Mouse (Mus musculus) kidney, postnatal 0 days (tissue): ENCODE measurements around the gene Pik3r1. TPM values are rescaled to one million over a fixed set of nuclear protein-coding genes. Genes with fewer than 3 reads are reported as not detected.

Source experiments
- ATAC-seq: fragments of 200-750 bp; cut with Nextera tagmentation; replicated peaks from 2 replicates; pipeline ENCODE4 v1.8.0; 2017; ENCODE audit warnings: low read depth, moderate number of reproducible peaks, moderate TSS enrichment, moderate library complexity; ENCODE audit not compliant: low FRiP score
- DNase-seq: peaks from one replicate; pipeline ENCODE4 v3.0.0-alpha.2; 2016; ENCODE audit warnings: low spot score
- H3K27ac ChIP-seq: fragments of 300-500 bp; sonication (generic); 2 replicates; pipeline ENCODE4 v1.5.1; 2014; ENCODE audit warnings: mild to moderate bottlenecking
- H3K27me3 ChIP-seq: fragments of 300-500 bp; sonication (generic); 2 replicates; pipeline ENCODE4 v1.6.1; 2014; ENCODE audit warnings: low read length, mixed read lengths; ENCODE audit not compliant: insufficient read depth
- H3K36me3 ChIP-seq: fragments of 300-500 bp; sonication (generic); 2 replicates; pipeline ENCODE4 v1.6.1; 2014; ENCODE audit warnings: low read length, mixed read lengths; ENCODE audit not compliant: insufficient read depth
- H3K4me1 ChIP-seq: fragments of 300-500 bp; sonication (generic); replicated peaks from 2 replicates; pipeline ENCODE4 v1.6.1; 2014; ENCODE audit warnings: antibody characterized with exemption, low read length, mixed read lengths; ENCODE audit not compliant: insufficient read depth
- H3K4me2 ChIP-seq: fragments of 300-500 bp; sonication (generic); 2 replicates; pipeline ENCODE4 v1.6.1; 2014; ENCODE audit warnings: mild to moderate bottlenecking, low read length, moderate library complexity, mixed read lengths
- H3K4me3 ChIP-seq: fragments of 300-500 bp; sonication (generic); replicated peaks from 2 replicates; pipeline ENCODE4 v1.5.1; 2014; ENCODE audit warnings: low read depth, low read length
- H3K9ac ChIP-seq: fragments of 300-500 bp; sonication (generic); 2 replicates; pipeline ENCODE4 v1.6.1; 2014; ENCODE audit warnings: low read depth, low read length
- H3K9me3 ChIP-seq: fragments of 300-500 bp; sonication (generic); replicated peaks from 2 replicates; pipeline ENCODE4 v1.6.1; 2016; ENCODE audit warnings: low read length, inconsistent platforms, mixed read lengths
- CTCF ChIP-seq: IDR thresholded peaks from 2 replicates; pipeline ENCODE4 v1.5.1; 2016; ENCODE audit warnings: antibody characterized with exemption, low read depth, mild to moderate bottlenecking, moderate library complexity
- WGBS: fragments of 180-500 bp; shearing (Covaris S2); extraction: QIAGEN DNeasy Blood & Tissue Kit; methylation state at CpG from one replicate; pipeline ENCODE4 v1.1.7; 2014; 5-methylcytosine and 5-hydroxymethylcytosine counted together
- polyA plus RNA-seq: library from polyadenylated mRNA; unstranded; fragments of >200 nt; fragmentation: Nextera tagmentation; extraction: Ambion mirVana; gene quantifications from 2 replicates; pipeline ENCODE4 v1.2.1, GENCODE M21; 2015

Pik3r1 gene
- polyA plus RNA-seq, 1 experiment from 2014 or later = 30.3 TPM

DNA sequence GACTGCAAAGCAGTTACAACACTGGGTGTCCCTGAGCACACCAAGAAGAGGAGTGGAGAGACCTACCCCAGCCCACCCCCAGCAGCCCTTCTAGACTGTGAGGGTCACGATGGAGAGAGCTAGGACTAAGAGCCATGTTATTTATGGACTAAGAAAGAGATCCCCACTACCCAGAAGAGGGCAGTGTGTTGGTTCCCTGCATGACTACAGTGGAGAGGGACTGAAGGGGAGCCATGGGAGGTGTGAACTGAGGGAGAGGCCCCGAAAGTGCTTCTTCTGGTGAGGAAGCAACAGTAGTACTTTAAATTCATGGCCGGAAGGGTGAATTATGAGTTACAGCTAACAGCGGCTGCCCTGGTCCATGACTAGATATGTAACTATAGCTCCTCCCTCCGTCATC, 4.9 kb downstream of the Pik3r1 start:
- H3K9me3 ChIP-seq = no peaks in the 10 kb centered on the region
- H3K27ac ChIP-seq = no peak overlapping the region
- WGBS = 82% methylated on average over 5 of the region's 5 CpGs
- DNase-seq (no peak), ATAC-seq (no peak)
- no peaks in the 10 kb centered on the region for H3K27me3 ChIP-seq
- TF ChIP-seq CTCF = peak; percentile 38; the same call in 1 of the 2 replicates
- H3K4me3 ChIP-seq = no peak overlapping the region
- H3K4me2 ChIP-seq = peak overlapping the region; percentile 38; the same call in 1 of the 2 replicates
- no peak overlapping the region for H3K9ac ChIP-seq
- H3K4me1 ChIP-seq = peaks cover 32% of the 10 kb centered on the region
- H3K36me3 ChIP-seq = no peaks in the 10 kb centered on the region

DNA sequence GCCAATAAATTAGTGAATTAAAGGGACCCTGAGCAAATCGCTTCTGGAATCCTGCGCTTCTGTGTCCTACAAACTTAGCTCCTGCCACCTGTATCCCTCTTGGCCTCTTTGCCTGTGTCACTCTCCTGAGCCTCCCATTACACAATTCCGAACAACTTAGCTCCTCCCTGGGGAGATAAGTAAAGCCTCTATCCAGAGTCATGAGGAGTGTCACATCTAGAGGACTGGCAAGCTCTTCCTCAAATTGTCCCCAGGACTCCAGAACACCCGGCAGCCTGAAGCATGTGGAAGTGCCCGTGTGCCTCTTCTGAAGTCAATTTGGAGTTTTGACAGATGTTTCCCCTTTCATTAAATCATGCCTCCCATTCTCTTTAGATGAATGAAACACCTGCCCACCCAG, 6.4 kb downstream of the Pik3r1 start:
- no peak overlapping the region for H3K9ac ChIP-seq
- no peak overlapping the region for H3K27ac ChIP-seq
- H3K4me2 ChIP-seq = no peak overlapping the region
- no peak for TF ChIP-seq CTCF
- WGBS = 61% methylated on average over 5 of the region's 5 CpGs
- peaks cover 35% of the 10 kb centered on the region for H3K4me1 ChIP-seq
- no peaks in the 10 kb centered on the region for H3K27me3 ChIP-seq
- DNase-seq = no peak
- no peak for ATAC-seq
- no peak overlapping the region for H3K4me3 ChIP-seq
- H3K9me3 ChIP-seq = no peaks in the 10 kb centered on the region
- no peaks in the 10 kb centered on the region for H3K36me3 ChIP-seq

DNA sequence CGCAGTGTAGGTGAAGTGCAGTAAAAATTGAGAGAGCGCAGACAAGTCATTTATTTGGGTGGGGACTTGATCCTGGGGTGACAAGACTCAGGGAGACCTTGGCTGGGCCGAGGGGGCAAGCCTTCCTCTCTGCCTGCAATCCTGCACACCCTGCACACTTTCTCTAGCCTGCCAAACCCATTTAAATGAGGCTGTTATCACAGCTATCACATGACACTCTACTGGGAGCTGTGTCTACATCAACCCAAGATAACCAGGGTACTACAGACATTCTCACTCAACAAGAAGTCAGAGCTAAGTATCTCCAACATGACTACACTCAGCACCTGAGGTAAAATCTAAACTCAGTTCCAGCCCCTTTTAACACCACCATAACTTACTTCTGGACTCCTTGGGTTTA, 7.1 kb downstream of the Pik3r1 start:
- Histone ChIP-seq H3K36me3 (no peaks in the 10 kb centered on the region), H3K27me3 (no peaks in the 10 kb centered on the region), H3K4me1 (peaks cover 35% of the 10 kb centered on the region), H3K27ac (no peak overlapping the region), H3K4me3 (no peak overlapping the region), H3K9me3 (no peaks in the 10 kb centered on the region), H3K4me2 (no peak overlapping the region), H3K9ac (no peak overlapping the region)
- 67% methylated on average over 3 of the region's 3 CpGs for WGBS
- TF ChIP-seq CTCF = no peak
- no peak for DNase-seq
- ATAC-seq = no peak

DNA sequence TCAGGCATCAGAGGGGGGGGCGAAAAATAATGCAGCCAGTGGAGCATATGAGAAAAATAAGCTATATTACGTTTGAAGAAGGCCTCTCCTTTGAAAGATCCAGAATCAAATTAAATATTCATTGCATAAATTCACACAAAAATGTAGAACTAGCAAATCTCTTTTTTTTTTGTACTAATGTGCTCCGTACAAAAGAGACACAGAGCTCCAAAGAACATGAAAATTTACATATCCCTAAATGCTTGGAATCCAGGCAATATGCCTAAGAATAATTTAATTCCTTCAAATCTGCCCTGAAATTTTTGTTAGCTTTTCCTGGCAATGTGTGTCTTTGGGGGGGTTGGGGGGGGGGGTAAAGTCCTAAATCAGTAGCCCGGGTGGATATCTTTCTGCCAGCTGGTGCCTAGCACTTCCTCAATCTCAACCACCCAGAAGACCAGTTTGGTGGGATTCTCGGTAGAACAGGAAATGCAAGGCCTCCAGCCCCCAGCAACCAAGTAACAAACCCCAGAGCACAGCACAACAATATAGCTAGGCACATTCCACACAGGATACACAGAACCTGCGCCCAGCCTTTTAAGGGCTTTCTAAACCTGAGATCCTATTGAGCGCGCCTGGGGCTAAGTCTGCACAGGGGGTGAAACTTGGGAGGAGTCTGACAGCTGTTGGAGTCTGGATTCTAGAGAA, 7.9 kb downstream of the Pik3r1 start:
- Histone ChIP-seq H3K27ac (0 out of 2 replicates have a peak overlapping the region, but pooled peaks have one; percentile 1), H3K9ac (no peak overlapping the region), H3K9me3 (no peaks in the 10 kb centered on the region), H3K4me2 (peak overlapping the region; percentile 17; the same call in 1 of the 2 replicates), H3K4me3 (no peak overlapping the region), H3K27me3 (no peaks in the 10 kb centered on the region), H3K4me1 (peaks cover 31% of the 10 kb centered on the region), H3K36me3 (no peaks in the 10 kb centered on the region)
- ATAC-seq = no peak
- TF ChIP-seq CTCF = no peak
- 50% methylated on average over 8 of the region's 8 CpGs for WGBS
- DNase-seq = peak; percentile 60

DNA sequence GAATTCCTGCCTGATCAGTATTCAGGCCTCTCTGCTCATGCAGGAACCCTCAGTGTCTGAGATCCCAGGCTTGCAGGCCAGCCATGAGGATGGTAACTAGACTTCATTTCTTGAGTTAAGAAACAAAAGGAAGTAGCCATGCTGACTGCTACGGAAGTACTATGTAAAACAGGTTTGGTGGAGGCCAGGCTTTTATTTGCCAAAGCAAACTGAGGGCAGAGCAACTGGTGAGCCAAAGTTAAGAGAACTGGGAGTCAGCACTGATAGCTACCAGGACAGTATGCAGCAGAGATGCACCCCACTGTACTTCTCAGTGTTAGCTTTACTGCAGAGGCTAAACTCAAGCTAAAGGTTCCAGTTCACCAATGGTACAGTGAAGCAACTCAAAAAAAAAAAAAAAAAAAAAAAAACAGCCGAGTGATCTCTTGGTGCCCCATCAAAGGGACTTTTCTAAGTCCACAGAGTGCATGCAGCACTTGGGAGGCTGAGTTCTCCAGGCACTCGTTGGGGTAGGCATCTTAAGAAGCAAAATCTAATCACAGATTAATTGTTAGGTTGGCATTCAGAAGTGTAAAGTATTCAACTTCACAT, 8.6 kb downstream of the Pik3r1 start:
- TF ChIP-seq CTCF = no peak

DNA sequence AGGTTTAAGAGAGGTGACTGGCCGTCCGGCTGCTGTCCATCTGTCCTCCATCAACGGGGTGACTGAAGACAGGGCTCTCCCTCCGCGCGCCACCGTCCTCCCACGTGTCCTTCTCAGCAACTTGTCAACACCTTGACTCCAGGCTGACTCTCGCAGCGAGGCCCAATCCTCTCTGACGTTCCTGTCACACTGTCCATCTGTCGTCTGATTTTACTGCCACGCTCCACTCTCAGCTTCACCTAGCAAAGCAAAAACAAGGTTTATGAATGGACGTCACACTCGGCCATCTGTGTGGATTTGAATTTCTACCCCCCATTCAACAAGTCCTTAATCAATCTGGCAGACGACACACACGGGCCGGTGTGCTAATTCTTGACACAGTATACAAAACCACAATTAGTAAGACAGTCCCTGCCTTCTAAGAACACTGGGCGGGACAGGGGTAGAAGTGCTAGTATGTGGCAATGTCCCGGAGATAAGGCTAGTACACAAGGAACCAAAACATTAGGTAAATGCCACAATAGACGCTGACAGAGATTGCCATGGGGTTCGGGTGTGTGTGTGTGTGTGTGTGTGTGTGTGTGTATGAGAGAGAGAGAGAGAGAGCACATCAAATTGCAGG, 10.1 kb downstream of the Pik3r1 start:
- H3K4me1 ChIP-seq = peaks cover 35% of the 10 kb centered on the region

More for the DNA sequence above, 8.6 kb downstream of the Pik3r1 start:
- H3K9ac ChIP-seq = no peak overlapping the region
- WGBS = 39% methylated on average over 3 of the region's 3 CpGs
- no peak overlapping the region for H3K4me2 ChIP-seq
- H3K4me1 ChIP-seq = peaks cover 36% of the 10 kb centered on the region
- ATAC-seq = no peak
- no peaks in the 10 kb centered on the region for H3K9me3 ChIP-seq
- no peaks in the 10 kb centered on the region for H3K36me3 ChIP-seq
- H3K27me3 ChIP-seq = no peaks in the 10 kb centered on the region
- no peak for DNase-seq
- H3K4me3 ChIP-seq = no peak overlapping the region
- H3K27ac ChIP-seq = no peak overlapping the region

More for the DNA sequence above, 10.1 kb downstream of the Pik3r1 start:
- DNase-seq = no peak
- H3K27me3 ChIP-seq = no peaks in the 10 kb centered on the region
- no peak for ATAC-seq
- no peak for TF ChIP-seq CTCF
- H3K4me2 ChIP-seq = no peak overlapping the region
- H3K36me3 ChIP-seq = 0 out of 2 replicates have a peak, but pooled peaks cover under 1% of the 10 kb centered on the region
- no peaks in the 10 kb centered on the region for H3K9me3 ChIP-seq
- 39% methylated on average over 22 of the region's 22 CpGs for WGBS
- H3K27ac ChIP-seq = no peak overlapping the region
- no peak overlapping the region for H3K4me3 ChIP-seq
- H3K9ac ChIP-seq = no peak overlapping the region
